Mouse (Mus musculus): ENCODE data around the gene Tmco5.
A peak's percentile ranks its signal among the peaks of the same experiment; 100 is the strongest.

The Tmco5 gene

GRCm38 (mm10) chr2:116878391-116878790, at the start of gene Tmco5:
Tmco5 (plus strand) TSS chr2:116878691.
- DNase-seq (ENCODE audit: low read depth, low spot score): no peak

GRCm38 (mm10) chr2:116831863-116832262, 46.6 kb upstream of the Tmco5 start:
- DNase-seq (ENCODE audit: low read depth, low spot score): no peak

- no peak for DNase-seq (ENCODE audit: low read depth, low spot score)
Measured at GRCm38 (mm10) chr2:116837829-116838228, 40.7 kb upstream of the Tmco5 start.

- peak; percentile 32 for DNase-seq (ENCODE audit: low read depth, low spot score)
Measured at GRCm38 (mm10) chr2:116838538-116839197, 39.8 kb upstream of the Tmco5 start.

GRCm38 (mm10) chr2:116849980-116850636, 28.4 kb upstream of the Tmco5 start:
- no peak for DNase-seq (ENCODE audit: low read depth, low spot score)

- no peak for DNase-seq (ENCODE audit: low read depth, low spot score)
Measured at GRCm38 (mm10) chr2:116851356-116851755, 27.1 kb upstream of the Tmco5 start.

- DNase-seq (ENCODE audit: low read depth, low spot score): no peak
Measured at GRCm38 (mm10) chr2:116852249-116852648, 26.2 kb upstream of the Tmco5 start.

GRCm38 (mm10) chr2:116858703-116859102, 19.8 kb upstream of the Tmco5 start:
- no peak for DNase-seq (ENCODE audit: low read depth, low spot score)

- no peak for DNase-seq (ENCODE audit: low read depth, low spot score)
Measured at GRCm38 (mm10) chr2:116876955-116877615, 1.4 kb upstream of the Tmco5 start.

GRCm38 (mm10) chr2:116879730-116880129, 1.2 kb downstream of the Tmco5 start:
- DNase-seq (ENCODE audit: low read depth, low spot score): no peak

GRCm38 (mm10) chr2:116893316-116893987, 15.0 kb downstream of the Tmco5 start:
- no peak for DNase-seq (ENCODE audit: low read depth, low spot score)

GRCm38 (mm10) chr2:116893988-116894363, 15.5 kb downstream of the Tmco5 start:
- DNase-seq (ENCODE audit: low read depth, low spot score): no peak

GRCm38 (mm10) chr2:116899615-116900272, 21.3 kb downstream of the Tmco5 start:
- DNase-seq (ENCODE audit: low read depth, low spot score): peak; percentile 54

- DNase-seq (ENCODE audit: low read depth, low spot score): no peak
Measured at GRCm38 (mm10) chr2:116900273-116900843, 21.9 kb downstream of the Tmco5 start.

- no peak for DNase-seq (ENCODE audit: low read depth, low spot score)
Measured at GRCm38 (mm10) chr2:116908268-116908667, 29.8 kb downstream of the Tmco5 start.

GRCm38 (mm10) chr2:116912334-116913070, 34.0 kb downstream of the Tmco5 start:
- DNase-seq (ENCODE audit: low read depth, low spot score): no peak

- DNase-seq (ENCODE audit: low read depth, low spot score): no peak
Measured at GRCm38 (mm10) chr2:116913677-116914405, 35.4 kb downstream of the Tmco5 start.

GRCm38 (mm10) chr2:116914636-116915035, 36.1 kb downstream of the Tmco5 start:
- DNase-seq (ENCODE audit: low read depth, low spot score): no peak

GRCm38 (mm10) chr2:116918598-116918997, 40.1 kb downstream of the Tmco5 start:
- DNase-seq (ENCODE audit: low read depth, low spot score): no peak

Measured in retina, adult 2 months (tissue).